Mouse (Mus musculus) CD4-positive, CD25-positive, alpha-beta regulatory T cell (primary cell): ENCODE data around the gene Pds5b. TPM values are rescaled to one million over a fixed set of nuclear protein-coding genes. Genes with fewer than 3 reads are reported as not detected.

Experiments
- polyA plus RNA-seq: library from polyadenylated mRNA; unstranded; fragments of 100-300 nt; shearing (Covaris generic); gene quantifications from one replicate; pipeline ENCODE4 v1.2.1, GENCODE M21; 2017

Pds5b gene
- polyA plus RNA-seq, result 29.8 TPM

GRCm38 (mm10) chr5:150673153-150673835 lies at the start of gene Pds5b:
Gene Pds5b, plus strand, starts transcription at chr5:150673739.

GRCm38 (mm10) chr5:150666133-150666739 lies 7.3 kb upstream of the Pds5b start, which contains the start of gene N4bp2l2:
Gene N4bp2l2, minus strand, starts transcription at chr5:150666183.

Other genes starting within 250 kb of the Pds5b start
- gene Zar1l, start 155.6 kb upstream of the Pds5b start, polyA plus RNA-seq, result not detected
- gene Brca2, start 151.1 kb upstream of the Pds5b start, polyA plus RNA-seq, result 8.1 TPM
- gene N4bp2l1, start 76.6 kb upstream of the Pds5b start, polyA plus RNA-seq, result 122 TPM
- gene N4bp2l2, start 7.6 kb upstream of the Pds5b start, polyA plus RNA-seq, result 82.0 TPM